Mouse (Mus musculus): ENCODE data around the gene Cyp2c23.

Gene Cyp2c23

GRCm38 (mm10) chr19:44028972-44029371, at the start of gene Cyp2c23:
Cyp2c23 (minus strand) TSS chr19:44029208.
- DNase-seq (ENCODE audit: low spot score in 2 of 2) = no peak

DNA sequence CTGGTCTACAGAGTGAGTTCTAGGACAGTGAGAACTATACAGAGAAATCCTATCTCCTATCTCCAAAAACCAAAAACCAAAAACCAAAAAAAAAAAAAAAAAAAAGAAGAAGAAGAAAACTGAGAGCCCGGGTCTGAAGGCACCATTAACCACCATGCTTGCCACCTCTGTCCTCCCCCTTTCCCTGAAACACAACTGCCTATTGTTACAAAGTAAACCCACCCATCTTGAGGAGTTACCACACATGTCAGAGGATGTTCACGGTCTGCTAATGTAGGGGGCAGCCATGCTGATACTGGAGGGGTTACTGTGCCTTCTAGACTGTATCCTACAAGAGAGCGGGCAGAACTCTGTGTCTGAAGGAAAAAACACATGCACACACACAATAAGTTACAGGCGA, 48.0 kb upstream of the Cyp2c23 start:
- no peak for DNase-seq (ENCODE audit: low spot score in 2 of 2)

- no peak for DNase-seq (ENCODE audit: low spot score in 2 of 2)
These were observed 47.4 kb upstream of the Cyp2c23 start for GRCm38 (mm10) chr19:44076457-44076856.

DNA sequence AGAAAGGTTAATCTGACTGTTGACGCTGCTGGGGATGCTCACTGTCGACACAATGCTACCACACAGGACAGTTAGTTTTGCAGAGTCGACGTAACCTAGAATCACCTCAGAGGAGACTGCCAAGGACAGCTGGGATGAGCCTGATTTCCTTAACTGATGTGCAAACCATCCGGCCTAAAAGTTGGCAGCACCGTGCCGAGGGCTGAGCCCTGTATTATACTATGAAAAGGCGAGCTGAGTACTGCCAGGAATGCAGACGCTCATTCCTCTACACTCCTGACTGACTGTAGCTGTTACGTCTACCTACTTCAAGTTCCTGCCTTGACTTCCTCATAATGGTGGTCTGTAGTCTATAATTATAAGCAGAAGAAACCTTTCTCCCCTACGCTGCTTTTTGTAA, 46.0 kb upstream of the Cyp2c23 start:
- no peak for DNase-seq (ENCODE audit: low spot score in 2 of 2)

GRCm38 (mm10) chr19:44071166-44071565, 42.2 kb upstream of the Cyp2c23 start:
- DNase-seq (ENCODE audit: low spot score in 2 of 2) = no peak

GRCm38 (mm10) chr19:44069914-44070232, 40.9 kb upstream of the Cyp2c23 start:
- no peak for DNase-seq (ENCODE audit: low spot score in 2 of 2)

GRCm38 (mm10) chr19:44069121-44069913, 40.3 kb upstream of the Cyp2c23 start, which contains the start of gene Erlin1:
Erlin1 (minus strand) TSS chr19:44069785.
- peak; percentile 90 to 92 for DNase-seq (ENCODE audit: low spot score in 2 of 2)

DNA sequence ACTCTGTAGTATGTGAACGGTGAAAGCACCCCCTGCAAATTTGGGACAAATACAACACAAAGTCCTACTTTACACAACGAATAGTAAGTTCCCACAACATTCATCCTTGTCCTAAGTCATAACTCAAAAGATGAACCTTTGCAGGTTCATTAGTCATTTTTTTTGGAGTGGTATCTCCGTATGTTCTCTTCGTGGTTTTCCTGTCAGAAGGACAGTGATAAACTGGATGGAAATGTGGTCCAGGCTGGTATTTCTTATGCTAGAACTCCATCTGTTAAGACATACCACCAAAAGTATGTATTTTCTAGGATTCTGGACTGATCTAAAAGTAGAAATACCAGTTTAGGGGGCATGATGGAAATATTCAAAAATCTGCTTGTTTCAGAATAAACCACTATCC, 39.2 kb upstream of the Cyp2c23 start:
- DNase-seq (ENCODE audit: low spot score in 2 of 2) = no peak

DNA sequence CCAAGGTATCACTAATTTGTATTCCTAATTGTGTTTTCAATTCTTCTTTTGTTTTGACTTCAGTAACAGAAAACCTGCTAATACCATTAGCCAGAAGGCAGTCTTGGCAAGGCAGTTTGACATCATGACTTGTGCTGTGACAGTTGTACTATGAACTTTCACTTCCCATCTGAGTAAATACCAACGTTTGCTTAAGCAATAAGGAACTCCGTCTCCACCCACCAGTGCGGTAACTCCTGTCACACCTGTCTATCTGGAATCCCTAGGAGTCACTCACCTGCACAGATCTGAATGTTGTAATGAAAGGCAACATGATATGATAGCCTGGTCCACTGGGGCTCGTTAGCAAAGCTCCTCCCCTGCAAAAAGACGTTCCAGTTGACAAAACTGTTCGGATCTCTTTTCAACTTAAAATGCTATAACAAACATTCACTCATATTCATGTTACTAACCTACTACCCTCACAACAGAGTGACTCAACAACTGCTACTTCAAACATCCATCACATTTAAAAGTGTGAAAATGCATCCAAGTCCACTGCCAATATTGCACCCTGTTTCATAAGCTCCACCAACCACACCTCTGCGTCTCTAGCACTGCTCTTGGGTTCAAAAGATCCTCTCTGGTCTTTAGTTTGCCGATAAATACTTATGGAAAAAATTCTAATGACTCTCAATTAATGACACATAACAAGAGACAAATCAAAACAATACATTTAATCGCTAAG, 38.5 kb upstream of the Cyp2c23 start:
- no peak for DNase-seq (ENCODE audit: low spot score in 2 of 2)

- DNase-seq (ENCODE audit: low spot score in 2 of 2) = no peak
These were observed 35.7 kb upstream of the Cyp2c23 start for GRCm38 (mm10) chr19:44064734-44065133.

- DNase-seq (ENCODE audit: low spot score in 2 of 2) = no peak
These were observed 34.8 kb upstream of the Cyp2c23 start for GRCm38 (mm10) chr19:44063773-44064172.

- DNase-seq (ENCODE audit: low spot score in 2 of 2) = no peak
These were observed 31.2 kb upstream of the Cyp2c23 start for GRCm38 (mm10) chr19:44060226-44060625.

GRCm38 (mm10) chr19:44055173-44055826, 26.3 kb upstream of the Cyp2c23 start:
- DNase-seq (ENCODE audit: low spot score in 2 of 2) = no peak

GRCm38 (mm10) chr19:44050388-44050787, 21.4 kb upstream of the Cyp2c23 start:
- DNase-seq (ENCODE audit: low spot score in 2 of 2) = no peak

- DNase-seq (ENCODE audit: low spot score in 2 of 2) = no peak
These were observed 20.3 kb upstream of the Cyp2c23 start for GRCm38 (mm10) chr19:44049282-44049681.

DNA sequence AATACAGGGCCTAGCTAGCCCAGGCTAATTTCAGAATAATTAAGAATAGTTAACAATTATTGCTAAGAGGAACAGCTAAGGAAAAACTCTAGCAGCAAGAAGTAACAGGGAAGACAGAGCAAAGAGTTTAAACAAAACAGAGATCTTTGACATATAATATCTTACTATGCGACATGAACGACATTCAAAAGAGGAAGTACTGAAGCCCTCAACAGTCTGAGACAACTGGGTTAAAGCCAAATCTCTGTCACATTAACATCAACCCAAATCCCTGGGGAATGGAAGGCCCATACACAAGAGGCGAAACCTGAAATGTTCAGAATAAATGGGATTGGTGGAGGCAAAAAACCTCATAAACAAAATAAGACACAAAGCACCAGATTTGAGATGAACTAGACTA, 16.8 kb upstream of the Cyp2c23 start:
- no peak for DNase-seq (ENCODE audit: low spot score in 2 of 2)

DNA sequence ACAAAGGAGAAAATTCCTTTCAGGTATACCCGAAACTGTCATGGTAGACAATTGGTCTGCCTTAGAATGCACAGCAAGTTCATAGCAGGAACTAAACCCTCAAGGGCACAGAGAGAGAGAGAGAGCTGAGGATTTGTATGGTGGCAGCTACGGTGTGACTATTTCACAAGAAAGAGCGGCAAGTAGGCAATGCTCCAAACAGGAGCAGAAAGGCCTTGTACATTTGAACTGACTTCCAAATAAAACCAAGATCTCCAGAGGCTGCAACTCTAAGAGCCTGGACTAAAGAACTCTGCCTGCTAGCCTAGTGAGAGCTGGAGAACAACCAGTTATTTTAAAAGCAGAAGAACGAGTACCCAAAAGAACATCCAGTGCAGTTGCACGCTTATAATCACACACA, 13.1 kb upstream of the Cyp2c23 start:
- no peak for DNase-seq (ENCODE audit: low spot score in 2 of 2)

DNA sequence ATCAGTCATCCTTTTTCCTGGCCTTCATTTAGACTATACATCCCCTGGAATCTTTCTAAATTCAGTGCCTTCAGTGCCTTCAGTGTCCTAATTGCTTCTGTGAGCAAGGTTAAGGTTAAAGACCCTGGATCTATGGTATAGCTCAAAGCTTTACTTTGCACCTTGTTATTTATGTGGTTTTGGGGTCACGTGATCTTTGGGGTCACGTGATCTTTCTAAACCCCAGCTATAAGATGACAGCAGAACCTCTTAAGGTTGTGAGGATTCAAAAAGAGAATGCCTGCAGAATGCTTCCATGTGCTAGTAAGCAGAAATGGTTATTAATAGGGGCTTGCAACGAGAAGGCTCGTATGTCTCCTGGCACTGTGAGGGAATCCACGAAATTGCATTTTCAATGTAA, 4.4 kb upstream of the Cyp2c23 start:
- no peak for DNase-seq (ENCODE audit: low spot score in 2 of 2)

DNA sequence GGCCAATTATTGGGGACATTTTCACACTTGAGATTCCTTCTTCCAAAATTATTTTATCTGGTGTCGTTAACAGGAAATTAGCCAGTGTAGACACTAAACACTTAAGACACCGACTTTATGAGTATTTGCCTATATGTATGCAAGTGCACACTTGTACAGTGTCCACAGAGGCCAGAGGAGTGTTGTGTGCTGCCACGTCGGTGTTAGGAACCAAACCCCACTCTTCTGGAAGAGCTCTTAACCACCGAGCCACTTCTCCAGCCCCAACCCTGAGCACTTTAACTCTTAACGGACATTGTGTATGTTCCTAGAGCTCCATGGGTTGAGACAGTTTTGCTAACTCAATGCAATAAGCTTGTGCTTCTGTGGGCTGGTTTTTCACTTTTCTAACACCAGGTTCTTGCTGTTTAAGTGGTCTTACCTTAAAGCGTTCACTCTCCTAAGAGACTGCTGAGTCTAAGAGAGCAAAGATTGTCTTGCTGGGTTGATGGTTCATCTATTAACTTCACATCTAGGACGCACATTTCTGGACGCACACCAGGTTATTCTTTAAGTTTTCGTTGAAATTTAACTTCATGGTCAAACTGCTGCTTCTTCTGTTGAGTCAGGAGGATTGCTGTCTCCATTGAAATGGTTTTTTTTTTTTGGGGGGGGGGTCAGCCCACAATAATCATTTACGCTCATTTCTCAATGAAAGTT, 3.2 kb upstream of the Cyp2c23 start:
- no peak for DNase-seq (ENCODE audit: low spot score in 2 of 2)

DNA sequence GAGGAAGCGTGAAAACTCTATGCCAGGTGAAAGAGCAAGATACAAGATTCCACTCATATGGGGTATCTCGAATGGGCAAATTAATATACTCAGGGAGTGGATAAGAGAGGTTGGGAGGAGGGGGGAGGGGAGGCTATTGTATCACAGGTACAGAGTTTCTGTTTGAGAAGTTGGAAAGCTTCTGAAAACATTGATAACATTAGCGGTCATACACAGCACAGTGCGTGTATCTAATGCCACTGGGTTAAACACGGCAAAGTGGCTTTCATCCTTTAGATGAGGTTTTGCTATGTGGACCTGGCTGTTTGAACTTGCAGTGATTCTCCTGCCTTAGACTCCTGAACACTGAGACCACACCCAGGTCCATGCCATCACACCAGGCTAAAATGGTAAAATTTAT, 1.0 kb upstream of the Cyp2c23 start:
- DNase-seq (ENCODE audit: low spot score in 2 of 2) = no peak

- no peak for DNase-seq (ENCODE audit: low spot score in 2 of 2)
These were observed 2.0 kb downstream of the Cyp2c23 start for GRCm38 (mm10) chr19:44026956-44027530.

Measured in right cerebral cortex, adult 2 months (tissue).